ENCODE assay signal across 17 mouse cellular contexts in genomic region chr19:42741884-42742283, GRCm38 (mm10). TPM values are rescaled to one million over a fixed set of nuclear protein-coding genes. Genes with fewer than 3 reads are reported as not detected.
DNase-seq lines count a peak whose midpoint lies in the region; ATAC-seq and TF ChIP-seq lines count a peak whose summit lies in the region.
"Had no signal": no experiment of that assay in that cellular context is flagged by ENCODE, and none has a peak within 500 bp of the region (broad histone marks: within the 10 kb centered on the region; RNA-seq: fewer than 3 reads in every experiment).

No protein-coding gene starts in this region.

- H3K4me2 ChIP-seq in embryonic facial prominence, embryonic 14.5 days (ENCODE audit: low read depth, low read length) = no peak overlapping the region
- no peak overlapping the region for H3K4me2 ChIP-seq in limb, embryonic 15.5 days
- no peak overlapping the region for H3K4me2 ChIP-seq in forebrain, embryonic 11.5 days (ENCODE audit: low read depth, low read length, severe bottlenecking)
- H3K4me2 ChIP-seq: liver, embryonic 11.5 days had no signal

- no peak overlapping the region for H3K9ac ChIP-seq in embryonic facial prominence, embryonic 14.5 days (ENCODE audit: low read depth, low read length)
- no peak overlapping the region for H3K9ac ChIP-seq in limb, embryonic 15.5 days
- no peak overlapping the region for H3K9ac ChIP-seq in forebrain, embryonic 11.5 days (ENCODE audit: low read length)

- H3K4me3 ChIP-seq in heart, embryonic 10.5 days = no peak overlapping the region
- no peak overlapping the region for H3K4me3 ChIP-seq in left cerebral cortex, adult 2 months
- H3K4me3 ChIP-seq in embryonic facial prominence, embryonic 14.5 days (ENCODE audit: low read depth, low read length) = no peak overlapping the region
- no peak overlapping the region for H3K4me3 ChIP-seq in limb, embryonic 15.5 days
- no peak overlapping the region for H3K4me3 ChIP-seq in forebrain, embryonic 11.5 days (ENCODE audit: low read depth, low read length)
- H3K4me3 ChIP-seq: erythroblast, embryonic 14.5 days had no signal

- no peaks in the 10 kb centered on the region for H3K9me3 ChIP-seq in heart, embryonic 10.5 days
- no peaks in the 10 kb centered on the region for H3K9me3 ChIP-seq in embryonic facial prominence, embryonic 14.5 days (ENCODE audit: control insufficient read depth, low read length)
- H3K9me3 ChIP-seq in limb, embryonic 15.5 days = no peaks in the 10 kb centered on the region
- H3K9me3 ChIP-seq in forebrain, embryonic 11.5 days (ENCODE audit: control insufficient read depth, low read length) = no peaks in the 10 kb centered on the region
- H3K9me3 ChIP-seq: G1E had no signal

- 49% methylated on average over 14 of the region's 14 CpGs for WGBS in heart, embryonic 10.5 days
- 41% methylated on average over 14 of the region's 14 CpGs for WGBS in embryonic facial prominence, embryonic 14.5 days
- WGBS in limb, embryonic 15.5 days = 30% methylated on average over 14 of the region's 14 CpGs
- WGBS in forebrain, embryonic 11.5 days = 80% methylated on average over 14 of the region's 14 CpGs

- no peaks in the 10 kb centered on the region for H3K36me3 ChIP-seq in heart, embryonic 10.5 days
- H3K36me3 ChIP-seq in embryonic facial prominence, embryonic 14.5 days (ENCODE audit: control insufficient read depth, insufficient read depth, low read length) = no peaks in the 10 kb centered on the region
- H3K36me3 ChIP-seq in limb, embryonic 15.5 days = no peaks in the 10 kb centered on the region
- H3K36me3 ChIP-seq in forebrain, embryonic 11.5 days (ENCODE audit: control insufficient read depth, insufficient read depth, low read length) = no peaks in the 10 kb centered on the region

- intact Hi-C loops in heart, postnatal 36 days (cut with DNase I) = loop anchor here (5.0 kb wide), 1 partner anchor 425 kb away; no protein-coding TSS in a partner anchor
- intact Hi-C loops in left cerebral cortex, postnatal 25 days (cut with DNase I) = loop anchor here (2.0 to 5.0 kb wide), 2 partner anchors 83 to 425 kb away; no protein-coding TSS in a partner anchor
- intact Hi-C loops in left cerebral cortex, adult 2 months (cut with DNase I) = loop anchor here (5.0 to 10.0 kb wide), 3 partner anchors 307 to 537 kb away; partner anchors contain the start of genes Crtac1 and Sfrp5

- DNase-seq in heart, embryonic 10.5 days (ENCODE audit: low spot score) = no peak
- DNase-seq in heart, postnatal 36 days = no peak
- DNase-seq in left cerebral cortex, postnatal 25 days (ENCODE audit: low spot score in 2 of 2) = peak; percentile 53 to 75
- no peak for DNase-seq in left cerebral cortex, adult 2 months (ENCODE audit: extremely low spot score in 1 of 2, low spot score in 2 of 2)
- DNase-seq in embryonic facial prominence, embryonic 14.5 days (ENCODE audit: low spot score) = peak; percentile 53
- no peak for DNase-seq in forebrain, embryonic 11.5 days (ENCODE audit: low spot score)
- DNase-seq in adrenal gland, adult 18-20 months (ENCODE audit: low spot score in 2 of 2) = no peak
- DNase-seq: B cell, adult 2 months; cerebellum, adult 11-12 months; lung, postnatal 4 days; retina, postnatal 1 day; thymus, postnatal 14 days had no signal

- H3K27me3 ChIP-seq in heart, embryonic 10.5 days (ENCODE audit: insufficient read depth, poor library complexity, severe bottlenecking) = 0 out of 2 replicates have a peak, but pooled peaks cover 7% of the 10 kb centered on the region
- H3K27me3 ChIP-seq in embryonic facial prominence, embryonic 14.5 days (replicated peaks; ENCODE audit: control insufficient read depth, insufficient read depth, low read length) = no peaks in the 10 kb centered on the region
- H3K27me3 ChIP-seq in limb, embryonic 15.5 days = no peaks in the 10 kb centered on the region
- no peaks in the 10 kb centered on the region for H3K27me3 ChIP-seq in forebrain, embryonic 11.5 days (ENCODE audit: control insufficient read depth, insufficient read depth, low read length)

- peaks cover 38% of the 10 kb centered on the region for H3K4me1 ChIP-seq in heart, embryonic 10.5 days
- H3K4me1 ChIP-seq in embryonic facial prominence, embryonic 14.5 days (ENCODE audit: control insufficient read depth, insufficient read depth, low read length) = peaks cover 13% of the 10 kb centered on the region; the same call in 1 of the 2 replicates
- H3K4me1 ChIP-seq in limb, embryonic 15.5 days = peaks cover 36% of the 10 kb centered on the region
- no peaks in the 10 kb centered on the region for H3K4me1 ChIP-seq in forebrain, embryonic 11.5 days (replicated peaks; ENCODE audit: control insufficient read depth, insufficient read depth, low read length)

- no peak for ATAC-seq in embryonic facial prominence, embryonic 14.5 days (ENCODE audit: low read depth)
- no peak for ATAC-seq in limb, embryonic 15.5 days (ENCODE audit: insufficient number of reproducible peaks, low FRiP score, low TSS enrichment, low read depth)
- no peak for ATAC-seq in forebrain, embryonic 11.5 days (replicated peaks; ENCODE audit: low FRiP score)
- ATAC-seq: inflammation-experienced regulatory T-cells, adult 6 months had no signal

- H3K27ac ChIP-seq in heart, embryonic 10.5 days = peak overlapping the region; percentile 44; the same call in 1 of the 2 replicates
- no peak overlapping the region for H3K27ac ChIP-seq in left cerebral cortex, adult 2 months
- peak overlapping the region; percentile 71 for H3K27ac ChIP-seq in embryonic facial prominence, embryonic 14.5 days (replicated peaks; ENCODE audit: low read depth, low read length)
- peak overlapping the region; percentile 59; the same call in 1 of the 2 replicates for H3K27ac ChIP-seq in limb, embryonic 15.5 days
- no peak overlapping the region for H3K27ac ChIP-seq in forebrain, embryonic 11.5 days (ENCODE audit: low read depth, low read length)

- TF ChIP-seq CTCF in left cerebral cortex, adult 2 months (IDR thresholded peaks at IDR 0.05) = no peak

RNA-seq across cellular contexts. Expression of gene Pyroxd2, which starts 10.7 kb away (rescaled TPM):
- 1.5 and 2.8 TPM in 2 replicates for polyA plus RNA-seq in heart, embryonic 10.5 days (2016; fragmentation: Nextera tagmentation; extraction: Ambion mirVana)
- total RNA-seq in heart, postnatal 36 days (2021) = 1 to 10 TPM; 4.6 to 4.7 TPM
- total RNA-seq in left cerebral cortex, postnatal 25 days (2021) = 1 to 10 TPM; 2.0 to 2.6 TPM
- 1 to 10 TPM; 2.9 to 3.1 TPM for total RNA-seq in left cerebral cortex, adult 2 months (2021)
- polyA plus RNA-seq in embryonic facial prominence, embryonic 14.5 days (2014; fragmentation: Nextera tagmentation; extraction: Ambion mirVana) = 3.5 and 4.4 TPM in 2 replicates
- polyA plus RNA-seq in limb, embryonic 15.5 days (2015; fragmentation: Nextera tagmentation; extraction: Ambion mirVana) = 3.1 and 3.5 TPM in 2 replicates
- 0.52 and 0.53 TPM in 2 replicates for polyA plus RNA-seq in forebrain, embryonic 11.5 days (2014; fragmentation: Nextera tagmentation; extraction: Ambion mirVana)
- total RNA-seq in adrenal gland, adult 18-20 months (2021) = 10 to 100 TPM; 23.1 to 46.7 TPM

RNA-seq across cellular contexts. Expression of gene Hps1, which starts 37.9 kb away (rescaled TPM):
- polyA plus RNA-seq in heart, embryonic 10.5 days (2016; fragmentation: Nextera tagmentation; extraction: Ambion mirVana) = 9.2 and 11.6 TPM in 2 replicates
- total RNA-seq in heart, postnatal 36 days (2021) = 1 to 10 TPM; 1.0 to 1.8 TPM
- total RNA-seq in left cerebral cortex, postnatal 25 days (2021) = 1 to 10 TPM; 6.5 to 9.7 TPM
- 10 to 100 TPM; 12.3 to 14.2 TPM for total RNA-seq in left cerebral cortex, adult 2 months (2021)
- 10.7 and 14.5 TPM in 2 replicates for polyA plus RNA-seq in embryonic facial prominence, embryonic 14.5 days (2014; fragmentation: Nextera tagmentation; extraction: Ambion mirVana)
- 15.3 and 16.8 TPM in 2 replicates for polyA plus RNA-seq in limb, embryonic 15.5 days (2015; fragmentation: Nextera tagmentation; extraction: Ambion mirVana)
- polyA plus RNA-seq in forebrain, embryonic 11.5 days (2014; fragmentation: Nextera tagmentation; extraction: Ambion mirVana) = 17.2 TPM in 2 replicates
- 10 to 100 TPM; 19.7 to 26.3 TPM for total RNA-seq in adrenal gland, adult 18-20 months (2021)

Comparison
In these comparisons a context has a peak if more than half of its experiments do, and no peak if none do; other contexts are left out.
1. DNase-seq: peak in left cerebral cortex, postnatal 25 days (2 of 2) and embryonic facial prominence, embryonic 14.5 days (single experiment); none in heart, embryonic 10.5 days (single experiment), heart, postnatal 36 days (0 of 2), left cerebral cortex, adult 2 months (0 of 2), forebrain, embryonic 11.5 days (single experiment) and adrenal gland, adult 18-20 months (0 of 2).
2. H3K27ac ChIP-seq: peak in heart, embryonic 10.5 days (single experiment), embryonic facial prominence, embryonic 14.5 days (single experiment) and limb, embryonic 15.5 days (single experiment); none in left cerebral cortex, adult 2 months (single experiment) and forebrain, embryonic 11.5 days (single experiment).
3. RNA of gene Pyroxd2, which starts 10.7 kb away (total RNA-seq): 23.1 to 46.7 TPM in adrenal gland, adult 18-20 months; 4.6 to 4.7 TPM in heart, postnatal 36 days, 2.9 to 3.1 TPM in left cerebral cortex, adult 2 months and 2.0 to 2.6 TPM in left cerebral cortex, postnatal 25 days; every median in the first group is over 4 times any median in the second.